Mouse (Mus musculus) naive thymus-derived CD4-positive, alpha-beta T cell, adult 5 months (primary cell): Measurements from ENCODE around the gene Epha1. TPM values are rescaled to one million over a fixed set of nuclear protein-coding genes. Genes with fewer than 3 reads are reported as not detected.

ENCODE experiments used
- polyA plus RNA-seq: library from polyadenylated mRNA; unstranded; fragments of 100-300 nt; shearing (Covaris generic); gene quantifications from one replicate; pipeline ENCODE4 v1.2.1, GENCODE M21; 2017

The Epha1 gene
- polyA plus RNA-seq: 0.19 TPM

DNA sequence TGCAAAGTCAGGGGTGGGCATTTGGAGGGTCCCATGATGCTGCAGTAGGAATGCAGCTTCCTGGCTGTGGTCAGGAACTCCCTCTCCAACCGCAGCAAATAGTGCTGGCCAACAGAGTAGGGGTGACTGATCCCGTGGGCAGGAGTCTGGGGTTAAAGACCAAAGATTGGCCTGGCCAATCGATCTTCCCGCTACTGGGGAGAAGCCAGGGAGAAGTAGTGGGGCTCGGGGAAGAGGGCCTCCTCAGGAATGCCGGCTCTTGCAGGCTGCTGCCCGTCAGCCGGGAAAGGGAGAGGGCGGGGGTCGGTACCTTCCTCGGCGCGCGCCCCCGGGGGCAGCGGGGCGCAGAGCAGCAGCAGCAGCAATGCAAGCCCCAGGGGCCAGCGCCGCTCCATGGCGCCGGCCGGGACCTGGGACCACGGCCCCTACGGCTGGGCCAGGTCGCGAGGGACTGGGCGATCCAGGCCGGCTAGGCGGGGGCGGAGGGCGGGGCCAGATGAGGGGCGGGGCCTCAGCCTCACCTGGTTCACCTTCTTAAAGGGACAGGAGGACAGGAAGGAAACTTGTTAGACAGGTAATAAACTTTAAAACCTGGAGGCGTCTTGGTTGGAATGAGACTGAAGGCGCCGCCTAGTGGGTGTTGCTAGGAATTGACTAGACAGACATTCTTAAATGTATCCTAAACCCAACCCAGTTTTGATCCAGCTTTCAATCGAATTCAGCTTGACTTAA lies at the start of gene Epha1:
Gene Epha1 (minus strand): TSS at position 453 of the 732 bp plus-strand sequence.

DNA sequence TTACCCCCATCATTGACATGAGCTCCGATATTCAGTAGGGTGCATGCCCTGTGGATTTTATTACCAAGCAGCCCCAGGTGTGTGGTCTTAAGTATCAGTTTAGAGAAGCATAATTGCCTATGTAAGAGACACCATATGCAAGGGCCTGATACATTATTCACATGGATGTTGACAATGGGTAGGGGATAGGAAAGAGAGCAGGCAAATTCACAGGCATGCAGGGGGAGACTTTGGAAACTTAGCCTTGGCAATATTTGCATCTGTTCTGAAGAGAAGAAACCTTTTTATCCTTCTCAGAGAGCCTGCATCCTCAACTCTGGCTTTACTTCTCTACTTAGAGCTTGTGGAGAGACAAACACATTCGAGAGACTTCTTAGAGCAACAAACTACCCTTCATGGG lies 32.1 kb upstream of the Epha1 start, which contains the start of gene Tas2r135:
Gene Tas2r135 (plus strand): TSS at position 301 of the 400 bp plus-strand sequence.

DNA sequence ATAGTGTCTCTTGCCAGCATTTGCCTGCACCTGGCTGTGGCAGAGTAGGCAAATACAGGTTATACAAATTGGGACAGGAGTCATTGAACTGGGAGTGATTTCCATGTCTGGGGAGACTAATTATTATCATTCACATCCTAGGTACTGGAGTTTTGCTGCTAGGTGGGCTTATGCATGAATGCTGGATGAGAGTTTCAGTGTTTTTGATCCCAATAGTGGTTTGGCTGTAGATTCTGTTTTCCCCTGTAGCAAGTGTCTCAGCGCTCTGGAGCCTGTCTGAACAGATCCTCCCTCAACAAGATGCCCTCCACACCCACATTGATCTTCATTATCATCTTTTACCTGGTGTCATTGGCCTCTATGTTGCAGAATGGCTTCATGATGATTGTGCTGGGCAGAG lies 26.9 kb upstream of the Epha1 start, which contains the start of gene Tas2r143:
Gene Tas2r143 (plus strand): TSS at position 301 of the 400 bp plus-strand sequence.

DNA sequence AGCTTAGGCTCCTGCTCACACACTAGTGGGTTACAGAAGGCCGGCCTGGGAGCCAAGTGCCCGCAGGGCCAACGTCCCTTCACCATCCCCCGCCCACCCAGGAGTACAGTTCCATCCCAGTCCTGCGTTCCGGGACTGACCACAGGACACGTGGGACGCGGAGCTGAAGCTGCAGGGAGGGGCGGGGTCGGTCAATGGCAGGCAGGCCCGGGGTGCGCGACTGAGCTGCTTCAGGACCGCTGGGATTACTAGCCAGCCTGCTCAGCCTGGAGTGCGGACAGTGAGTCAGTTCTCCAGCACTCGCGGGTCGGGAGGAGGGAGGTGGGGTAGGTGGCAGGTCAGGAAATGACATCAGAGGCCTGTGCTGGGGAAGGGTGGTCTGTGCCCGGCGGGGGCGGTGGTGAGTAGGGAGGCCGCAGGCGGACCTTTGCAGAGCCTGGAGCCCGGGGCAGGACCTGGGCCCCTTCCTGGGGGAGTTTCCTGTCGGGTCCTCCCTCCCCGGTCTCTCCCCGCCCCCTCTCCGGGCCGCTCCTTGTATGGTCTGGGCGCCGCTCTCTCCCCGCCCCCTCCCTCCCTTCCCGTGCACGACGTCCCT lies 23.5 kb downstream of the Epha1 start, which contains the start of gene Zyx:
Gene Zyx (plus strand): TSS at position 205 of the 595 bp plus-strand sequence.

DNA sequence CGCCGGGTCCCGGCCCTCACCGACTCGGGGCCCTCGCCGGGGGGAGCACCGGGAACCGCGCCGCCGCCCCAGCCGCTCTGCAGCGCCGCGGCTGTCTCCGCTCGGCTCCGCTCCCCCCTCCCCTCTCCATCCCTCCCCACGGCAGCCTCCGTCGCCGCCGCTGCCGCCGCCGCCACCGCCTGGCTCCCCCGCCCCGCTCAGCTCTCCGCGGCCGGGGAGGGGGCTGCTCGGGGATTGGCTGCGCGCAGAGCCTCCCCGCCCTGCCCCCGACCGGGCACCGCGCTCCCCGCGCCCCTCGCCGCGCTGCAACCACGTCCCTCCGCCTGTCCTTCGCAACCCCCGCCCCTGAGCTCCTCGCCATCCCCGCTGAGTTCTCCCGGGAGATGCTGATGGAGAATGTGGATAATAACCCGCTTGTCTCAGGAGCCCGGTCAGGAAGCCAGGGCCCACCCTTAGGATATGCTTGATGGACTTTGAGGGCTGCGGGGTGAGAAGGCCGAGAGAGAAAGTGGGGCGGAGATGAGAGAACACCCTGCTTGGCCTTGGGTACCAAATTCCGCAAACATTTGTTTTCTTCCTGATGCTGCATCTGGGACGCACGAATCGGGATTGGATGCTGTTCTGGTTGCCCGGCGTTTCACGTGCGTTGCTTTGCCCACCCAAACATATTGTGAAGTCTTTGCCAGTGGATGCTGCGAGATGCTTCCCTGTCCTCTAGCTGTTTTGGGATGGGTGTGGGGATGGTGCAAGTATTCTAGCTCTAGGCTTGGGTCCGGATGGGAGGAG lies 48.4 kb downstream of the Epha1 start, which contains the start of gene Fam131b:
Gene Fam131b (minus strand): TSS at position 162 of the 786 bp plus-strand sequence.

Other genes with a start within 250 kb of the Epha1 start
- 0.37 TPM for gene Tas2r139, start 232.3 kb downstream of the Epha1 start, polyA plus RNA-seq
- not detected for gene Tas2r144, start 157.9 kb downstream of the Epha1 start, polyA plus RNA-seq
- gene Gstk1, start 127.3 kb downstream of the Epha1 start, polyA plus RNA-seq: 11.6 TPM
- gene Tmem139, start 111.3 kb downstream of the Epha1 start, polyA plus RNA-seq: not detected
- 75.7 TPM for gene Casp2, start 108.3 kb downstream of the Epha1 start, polyA plus RNA-seq
- gene Clcn1, start 86.6 kb downstream of the Epha1 start, polyA plus RNA-seq: not detected
- not detected for gene Fam131b, start 48.6 kb downstream of the Epha1 start, polyA plus RNA-seq
- gene Zyx, start 23.6 kb downstream of the Epha1 start, polyA plus RNA-seq: 113 TPM
- gene Tas2r143, start 27.0 kb upstream of the Epha1 start, polyA plus RNA-seq: not detected
- not detected for gene Tas2r135, start 32.2 kb upstream of the Epha1 start, polyA plus RNA-seq
- not detected for gene Tas2r126, start 61.3 kb upstream of the Epha1 start, polyA plus RNA-seq
- not detected for gene Olfr458, start 91.9 kb upstream of the Epha1 start, polyA plus RNA-seq
- 0.42 TPM for gene Olfr457, start 103.1 kb upstream of the Epha1 start, polyA plus RNA-seq
- gene Olfr456, start 113.9 kb upstream of the Epha1 start, polyA plus RNA-seq: not detected
- not detected for gene Olfr455, start 174.3 kb upstream of the Epha1 start, polyA plus RNA-seq
- not detected for gene Tcaf3, start 224.4 kb upstream of the Epha1 start, polyA plus RNA-seq